Mouse (Mus musculus): ENCODE data around the gene Cd164. TPM values are rescaled to one million over a fixed set of nuclear protein-coding genes. Genes with fewer than 3 reads are reported as not detected.
A peak's percentile ranks its signal among the peaks of the same experiment; 100 is the strongest.

The Cd164 gene
- polyA plus RNA-seq, 1 experiment from 2014 or later, result 170 TPM

DNA sequence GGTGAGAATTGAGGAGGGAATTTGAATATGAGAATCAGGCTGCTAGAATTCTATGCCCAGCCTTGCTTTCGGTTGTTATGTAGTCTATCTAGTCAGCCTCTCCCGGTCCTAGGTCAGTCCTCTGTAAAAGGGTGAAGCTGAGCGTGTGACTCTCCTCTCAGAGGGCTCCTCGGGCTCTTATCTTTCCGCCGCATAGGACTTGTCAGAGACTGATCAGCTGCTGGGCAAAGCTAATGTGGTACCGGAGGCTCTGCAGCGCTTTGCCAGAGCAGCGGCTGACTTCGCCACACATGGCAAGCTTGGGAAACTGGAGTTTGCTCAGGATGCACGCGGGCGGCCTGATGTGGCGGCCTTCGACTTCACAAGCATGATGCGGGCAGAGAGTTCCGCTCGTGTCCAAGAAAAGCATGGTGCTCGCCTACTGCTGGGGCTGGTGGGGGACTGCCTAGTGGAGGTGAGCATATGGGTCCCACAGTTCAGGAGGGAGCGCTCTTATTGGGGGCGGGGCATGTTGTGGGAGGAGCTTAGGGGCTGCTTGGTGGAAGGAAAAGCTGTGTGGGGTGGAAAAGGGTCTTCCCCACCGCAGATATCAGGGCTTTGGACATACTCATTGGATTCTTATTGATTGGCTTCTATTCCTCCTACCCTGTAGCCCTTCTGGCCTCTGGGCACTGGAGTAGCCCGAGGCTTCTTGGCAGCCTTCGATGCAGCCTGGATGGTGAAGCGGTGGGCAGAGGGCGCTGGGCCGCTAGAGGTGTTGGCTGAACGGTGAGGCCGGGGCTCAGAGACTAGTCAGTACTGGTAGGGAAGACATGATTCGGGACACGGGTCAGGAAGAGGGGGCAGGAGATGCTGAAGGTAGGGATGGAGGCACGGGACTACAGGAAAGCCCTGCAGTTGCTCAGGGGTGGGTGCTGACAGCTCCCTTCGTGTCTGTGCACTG is 38.0 kb upstream of the Cd164 start:
- Histone ChIP-seq H3K27me3 (no peaks in the 10 kb centered on the region), H3K4me3 (replicated peaks) (no peak overlapping the region), H3K9me3 (no peaks in the 10 kb centered on the region), H3K27ac (no peak overlapping the region), H3K4me2 (no peak overlapping the region), H3K9ac (replicated peaks) (no peak overlapping the region), H3K4me1 (replicated peaks) (peaks cover 14% of the 10 kb centered on the region), H3K36me3 (peaks cover 78% of the 10 kb centered on the region)
- 63% methylated on average over 33 of the region's 33 CpGs for WGBS
- ATAC-seq (ENCODE audit: insufficient number of reproducible peaks, insufficient read depth, low FRiP score, low TSS enrichment, low read depth), result no peak

DNA sequence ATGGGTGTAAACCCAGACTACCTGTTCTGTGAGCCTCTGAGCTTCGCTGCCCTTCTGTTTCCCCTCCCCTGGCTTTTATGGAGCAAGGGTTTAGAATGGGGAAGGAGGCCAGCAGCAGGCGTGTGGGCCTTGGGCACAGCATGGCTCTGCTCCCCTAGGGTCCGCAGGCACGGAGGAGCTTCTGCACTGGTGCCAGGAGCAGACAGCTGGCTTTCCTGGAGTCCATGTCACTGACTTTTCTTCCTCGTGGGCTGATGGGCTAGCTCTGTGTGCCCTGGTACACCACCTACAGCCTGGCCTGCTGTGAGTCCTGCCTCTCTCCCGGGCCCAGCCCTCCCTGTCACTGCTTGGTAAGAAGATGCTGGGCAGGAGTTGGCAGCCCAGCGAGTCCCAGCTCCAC is 36.8 kb upstream of the Cd164 start:
- H3K36me3 ChIP-seq, result peaks cover 90% of the 10 kb centered on the region
- no peak overlapping the region for H3K27ac ChIP-seq
- H3K4me3 ChIP-seq (replicated peaks), result no peak overlapping the region
- no peaks in the 10 kb centered on the region for H3K9me3 ChIP-seq
- H3K27me3 ChIP-seq, result no peaks in the 10 kb centered on the region
- peaks cover 10% of the 10 kb centered on the region for H3K4me1 ChIP-seq (replicated peaks)
- H3K4me2 ChIP-seq, result no peak overlapping the region
- H3K9ac ChIP-seq (replicated peaks), result no peak overlapping the region
- WGBS, result 83% methylated on average over 7 of the region's 7 CpGs
- no peak for ATAC-seq (ENCODE audit: insufficient number of reproducible peaks, insufficient read depth, low FRiP score, low TSS enrichment, low read depth)

DNA sequence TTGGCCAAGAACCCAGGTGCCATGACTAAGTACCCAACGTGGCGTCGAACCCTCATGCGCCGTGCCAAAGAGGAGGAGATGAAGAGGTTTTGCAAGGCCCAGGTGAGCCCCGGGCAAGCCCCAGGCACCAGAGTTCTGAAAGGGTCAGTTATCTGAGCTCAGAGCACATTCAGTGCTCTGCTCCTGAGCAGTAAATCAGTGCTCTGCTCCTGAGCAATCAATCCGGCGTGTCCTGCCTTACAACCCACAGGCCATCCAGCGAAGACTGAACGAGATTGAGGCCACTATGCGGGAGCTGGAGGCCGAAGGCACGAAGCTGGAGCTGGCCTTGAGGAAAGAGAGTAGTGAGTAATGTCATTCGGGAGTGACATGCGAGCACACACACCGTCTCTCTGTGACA is 33.4 kb upstream of the Cd164 start:
- peaks cover 18% of the 10 kb centered on the region for H3K4me1 ChIP-seq (replicated peaks)
- no peak overlapping the region for H3K27ac ChIP-seq
- H3K36me3 ChIP-seq, result peaks cover 79% of the 10 kb centered on the region
- H3K9ac ChIP-seq (replicated peaks), result no peak overlapping the region
- no peak overlapping the region for H3K4me2 ChIP-seq
- 90% methylated on average over 16 of the region's 16 CpGs for WGBS
- H3K27me3 ChIP-seq, result no peaks in the 10 kb centered on the region
- no peak for ATAC-seq (ENCODE audit: insufficient number of reproducible peaks, insufficient read depth, low FRiP score, low TSS enrichment, low read depth)
- H3K4me3 ChIP-seq (replicated peaks), result no peak overlapping the region
- H3K9me3 ChIP-seq, result no peaks in the 10 kb centered on the region

DNA sequence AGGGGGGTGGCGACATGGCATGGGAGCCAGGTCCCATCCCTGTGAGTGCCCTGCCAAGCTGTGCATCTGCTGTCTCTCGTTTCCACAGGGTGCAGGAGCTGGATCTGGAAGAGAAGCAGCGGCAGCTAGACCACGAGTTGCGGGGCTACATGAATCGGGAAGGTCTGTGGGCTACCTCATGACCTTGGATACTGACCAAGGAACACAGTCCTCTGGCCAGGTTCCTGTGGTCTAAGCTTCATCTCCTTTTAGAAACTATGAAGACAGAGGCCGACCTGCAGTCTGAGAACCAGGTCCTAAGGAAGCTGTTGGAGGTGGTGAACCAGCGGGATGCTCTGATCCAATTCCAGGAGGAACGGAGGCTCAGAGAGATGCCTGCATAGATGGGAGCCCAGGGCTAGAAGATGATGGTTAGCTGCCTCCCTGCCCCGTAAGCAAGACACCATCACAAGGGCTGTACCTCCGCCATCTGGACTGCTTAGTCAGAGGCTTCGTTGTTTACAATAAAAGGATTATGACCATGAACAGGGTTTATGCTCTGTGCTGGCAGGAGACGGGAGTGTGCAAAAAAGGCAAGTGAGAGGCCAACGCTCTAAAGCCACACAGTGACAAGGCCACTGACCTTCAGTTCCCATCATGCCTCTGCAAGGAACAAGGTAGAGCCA is 32.6 kb upstream of the Cd164 start:
- Histone ChIP-seq H3K9ac (replicated peaks) (no peak overlapping the region), H3K36me3 (peaks cover 71% of the 10 kb centered on the region), H3K4me3 (replicated peaks) (no peak overlapping the region), H3K27me3 (no peaks in the 10 kb centered on the region), H3K4me1 (replicated peaks) (peaks cover 18% of the 10 kb centered on the region), H3K27ac (no peak overlapping the region), H3K9me3 (no peaks in the 10 kb centered on the region), H3K4me2 (no peak overlapping the region)
- no peak for ATAC-seq (ENCODE audit: insufficient number of reproducible peaks, insufficient read depth, low FRiP score, low TSS enrichment, low read depth)
- 84% methylated on average over 14 of the region's 14 CpGs for WGBS

DNA sequence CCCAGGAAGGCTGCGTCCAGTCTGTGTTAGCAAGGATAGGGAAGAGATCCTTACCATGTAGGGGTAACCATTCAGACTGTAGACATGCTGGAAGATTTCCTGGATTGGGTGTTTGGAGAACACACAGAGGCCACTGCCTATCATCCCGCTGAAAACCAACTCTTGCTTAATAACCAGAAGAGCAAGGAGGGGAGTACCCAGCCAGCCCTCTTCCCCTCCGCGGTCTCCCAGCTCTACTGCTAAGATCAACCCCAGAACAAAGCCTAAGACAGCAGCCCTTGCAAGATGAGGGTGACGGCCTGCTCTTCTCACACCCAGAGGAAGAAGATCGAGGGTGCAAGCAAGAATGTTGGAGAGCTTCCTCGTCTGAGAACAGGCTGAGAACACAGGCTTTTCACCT is 30.3 kb upstream of the Cd164 start:
- Histone ChIP-seq H3K4me2 (peak overlapping the region; percentile 98), H3K9me3 (no peaks in the 10 kb centered on the region), H3K4me1 (replicated peaks) (peaks cover 18% of the 10 kb centered on the region), H3K4me3 (replicated peaks) (peak overlapping the region; percentile 56), H3K27ac (no peak overlapping the region), H3K27me3 (no peaks in the 10 kb centered on the region), H3K9ac (replicated peaks) (peak overlapping the region; percentile 73), H3K36me3 (peaks cover 48% of the 10 kb centered on the region)
- WGBS, result 55% methylated on average over 7 of the region's 7 CpGs
- no peak for ATAC-seq (ENCODE audit: insufficient number of reproducible peaks, insufficient read depth, low FRiP score, low TSS enrichment, low read depth)

DNA sequence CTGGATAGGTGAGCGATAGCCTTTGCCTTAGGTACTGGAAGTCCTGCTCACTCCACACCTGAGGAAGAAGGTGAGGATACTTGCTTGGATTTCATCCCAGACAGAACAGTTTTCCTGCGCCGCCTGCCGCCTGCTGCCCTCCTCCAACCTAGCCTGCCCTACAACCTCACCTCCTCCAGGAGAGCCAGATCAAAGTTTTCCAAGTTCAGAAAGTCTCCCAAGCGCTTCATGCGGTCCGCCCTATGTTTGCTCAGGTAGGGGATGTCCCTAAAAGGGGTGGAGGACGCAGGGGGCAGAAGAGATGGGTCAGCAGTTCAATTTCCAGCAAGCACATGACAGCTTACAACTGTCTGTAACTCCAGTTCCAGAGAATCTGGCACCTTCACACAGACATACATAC is 29.9 kb upstream of the Cd164 start:
- H3K4me2 ChIP-seq, result peak overlapping the region; percentile 98
- ATAC-seq (ENCODE audit: insufficient number of reproducible peaks, insufficient read depth, low FRiP score, low TSS enrichment, low read depth), result no peak
- H3K4me3 ChIP-seq (replicated peaks), result peak overlapping the region; percentile 56
- peak overlapping the region; percentile 73 for H3K9ac ChIP-seq (replicated peaks)
- peaks cover 44% of the 10 kb centered on the region for H3K36me3 ChIP-seq
- peaks cover 18% of the 10 kb centered on the region for H3K4me1 ChIP-seq (replicated peaks)
- H3K27me3 ChIP-seq, result no peaks in the 10 kb centered on the region
- no peaks in the 10 kb centered on the region for H3K9me3 ChIP-seq
- H3K27ac ChIP-seq, result peak overlapping the region; percentile 85; the same call in 1 of the 2 replicates
- WGBS, result 23% methylated on average over 8 of the region's 8 CpGs

DNA sequence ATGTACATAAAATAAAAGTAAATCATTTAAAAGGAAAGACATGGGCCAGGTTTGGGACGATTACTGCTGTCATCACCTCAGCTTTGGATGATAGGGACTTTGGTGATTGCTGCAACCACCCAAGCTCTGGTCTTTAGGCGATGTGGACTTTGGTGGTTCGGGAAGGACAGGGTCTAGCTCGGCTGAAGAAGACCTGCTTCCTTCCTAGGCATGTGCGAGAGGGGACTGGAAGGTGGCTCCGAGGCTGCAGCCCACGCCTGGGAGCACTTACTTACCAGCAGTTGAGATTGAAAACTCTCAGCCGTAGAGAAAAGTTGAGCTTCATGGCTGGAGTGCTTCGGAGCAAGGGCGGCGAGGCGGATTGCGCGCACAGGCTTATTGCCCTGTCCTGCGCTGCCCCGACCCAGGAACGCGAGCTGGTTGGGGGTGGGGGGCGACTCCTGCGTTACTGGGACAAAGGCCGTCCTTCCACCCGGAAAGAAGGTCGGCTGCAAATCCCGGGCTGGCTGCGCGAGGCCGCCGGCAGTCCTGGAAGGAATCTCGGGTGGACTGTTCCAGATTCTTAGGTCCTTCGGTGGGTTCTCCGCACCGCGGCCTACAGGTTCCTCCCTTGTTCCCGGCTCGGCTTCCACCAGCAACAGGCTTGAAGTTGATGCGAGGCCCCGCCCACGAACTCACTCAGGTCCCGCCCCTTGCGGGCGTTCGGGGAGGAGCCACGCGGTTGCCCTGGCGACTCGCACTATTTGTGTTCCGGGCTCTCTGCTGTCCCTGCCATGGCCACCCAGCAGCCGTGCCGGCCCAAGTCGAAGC is 29.3 kb upstream of the Cd164 start, which contains the start of the genes Smpd2 and Ppil6:
Gene Smpd2, minus strand, starts transcription at position 662 of the 810 bp plus-strand sequence.
Gene Ppil6, plus strand, starts transcription at position 732 of the 810 bp plus-strand sequence.
- H3K9ac ChIP-seq (replicated peaks), result peak within 1 kb of the TSS; percentile 73
- peaks cover 18% of the 10 kb centered on the region for H3K4me1 ChIP-seq (replicated peaks)
- H3K27me3 ChIP-seq, result no peaks in the 10 kb centered on the region
- ATAC-seq (ENCODE audit: insufficient number of reproducible peaks, insufficient read depth, low FRiP score, low TSS enrichment, low read depth), result peak; percentile 93
- peak within 1 kb of the TSS; percentile 85 for H3K27ac ChIP-seq
- peak within 1 kb of the TSS; percentile 98 for H3K4me2 ChIP-seq
- no peaks in the 10 kb centered on the region for H3K9me3 ChIP-seq
- 1% methylated on average over 47 of the region's 50 CpGs for WGBS
- peak within 1 kb of the TSS; percentile 56 for H3K4me3 ChIP-seq (replicated peaks)
- peaks cover 38% of the 10 kb centered on the region for H3K36me3 ChIP-seq

DNA sequence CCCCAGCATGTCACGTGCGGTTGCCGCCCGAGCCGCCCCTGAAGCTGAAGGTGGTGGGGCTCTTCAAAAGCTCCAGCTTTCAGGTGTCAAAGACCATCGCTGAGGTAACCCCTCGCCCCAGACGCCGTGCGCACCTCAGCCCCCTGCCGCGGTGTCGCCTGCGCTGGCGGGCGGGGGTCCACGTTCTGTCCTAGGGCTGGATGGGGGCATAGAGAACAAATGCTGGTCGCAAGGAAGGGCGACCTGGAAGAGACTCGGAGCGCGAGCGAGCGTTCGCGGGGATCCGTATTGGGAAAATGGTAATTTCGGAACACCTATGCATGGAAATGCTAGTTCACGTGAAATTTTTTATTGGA is 28.7 kb upstream of the Cd164 start:
- Histone ChIP-seq H3K36me3 (peaks cover 32% of the 10 kb centered on the region), H3K9ac (replicated peaks) (peak overlapping the region; percentile 73), H3K27me3 (no peaks in the 10 kb centered on the region), H3K4me2 (peak overlapping the region; percentile 98), H3K4me3 (replicated peaks) (peak overlapping the region; percentile 56), H3K4me1 (replicated peaks) (peaks cover 18% of the 10 kb centered on the region), H3K27ac (peak overlapping the region; percentile 54), H3K9me3 (no peaks in the 10 kb centered on the region)
- peak; percentile 43; the same call in 1 of the 2 replicates for ATAC-seq (ENCODE audit: insufficient number of reproducible peaks, insufficient read depth, low FRiP score, low TSS enrichment, low read depth)
- WGBS, result 1% methylated on average over 29 of the region's 29 CpGs

DNA sequence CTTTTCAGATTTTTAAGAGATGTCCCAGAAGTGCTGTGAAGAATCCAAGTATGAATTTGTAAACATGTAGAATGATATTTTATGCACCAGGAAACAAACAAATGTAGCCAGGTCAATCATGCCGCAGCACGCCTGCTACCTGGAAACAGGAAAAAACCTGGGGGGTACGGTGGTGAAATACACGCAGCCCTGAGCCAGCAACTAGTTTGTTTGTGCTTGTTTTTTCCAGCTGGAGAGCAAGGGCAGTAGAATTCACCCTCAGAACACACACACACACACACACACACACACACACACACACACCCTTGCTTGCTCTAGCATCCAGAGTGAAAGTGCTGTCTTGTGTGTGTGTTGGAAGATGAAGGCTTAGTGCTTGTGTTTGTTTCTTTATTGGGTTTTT is 28.1 kb upstream of the Cd164 start:
- Histone ChIP-seq H3K9ac (replicated peaks) (no peak overlapping the region), H3K36me3 (peaks cover 26% of the 10 kb centered on the region), H3K27me3 (no peaks in the 10 kb centered on the region), H3K4me3 (replicated peaks) (no peak overlapping the region), H3K4me1 (replicated peaks) (peaks cover 18% of the 10 kb centered on the region), H3K4me2 (no peak overlapping the region; the same call in 1 of the 2 replicates), H3K27ac (no peak overlapping the region), H3K9me3 (no peaks in the 10 kb centered on the region)
- 44% methylated on average over 4 of the region's 4 CpGs for WGBS
- no peak for ATAC-seq (ENCODE audit: insufficient number of reproducible peaks, insufficient read depth, low FRiP score, low TSS enrichment, low read depth)

DNA sequence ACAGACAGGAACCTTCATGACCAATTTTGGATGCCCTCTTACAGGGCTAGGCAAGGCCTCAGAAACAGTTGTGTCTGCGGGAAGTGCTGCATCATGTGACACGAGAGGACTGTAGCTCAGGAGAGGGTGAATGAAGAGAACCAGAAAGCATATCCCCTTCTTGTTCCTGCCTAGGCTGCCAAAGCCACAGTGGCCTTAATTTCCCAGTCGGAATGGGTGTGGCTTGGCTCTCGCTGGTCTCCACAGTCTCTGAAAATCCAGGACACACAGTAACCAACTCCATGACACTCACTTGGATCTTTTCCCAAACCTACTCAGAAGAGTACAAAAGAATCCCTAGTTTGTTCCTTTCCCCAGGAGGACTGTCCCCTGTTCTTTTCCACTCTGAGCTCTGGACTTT is 18.3 kb upstream of the Cd164 start:
- H3K4me1 ChIP-seq (replicated peaks), result no peaks in the 10 kb centered on the region
- no peaks in the 10 kb centered on the region for H3K36me3 ChIP-seq
- no peak overlapping the region for H3K9ac ChIP-seq (replicated peaks)
- no peaks in the 10 kb centered on the region for H3K9me3 ChIP-seq
- 76% methylated on average over 4 of the region's 4 CpGs for WGBS
- no peak overlapping the region for H3K27ac ChIP-seq
- H3K27me3 ChIP-seq, result no peaks in the 10 kb centered on the region
- ATAC-seq (ENCODE audit: insufficient number of reproducible peaks, insufficient read depth, low FRiP score, low TSS enrichment, low read depth), result no peak
- H3K4me2 ChIP-seq, result no peak overlapping the region
- H3K4me3 ChIP-seq (replicated peaks), result no peak overlapping the region

DNA sequence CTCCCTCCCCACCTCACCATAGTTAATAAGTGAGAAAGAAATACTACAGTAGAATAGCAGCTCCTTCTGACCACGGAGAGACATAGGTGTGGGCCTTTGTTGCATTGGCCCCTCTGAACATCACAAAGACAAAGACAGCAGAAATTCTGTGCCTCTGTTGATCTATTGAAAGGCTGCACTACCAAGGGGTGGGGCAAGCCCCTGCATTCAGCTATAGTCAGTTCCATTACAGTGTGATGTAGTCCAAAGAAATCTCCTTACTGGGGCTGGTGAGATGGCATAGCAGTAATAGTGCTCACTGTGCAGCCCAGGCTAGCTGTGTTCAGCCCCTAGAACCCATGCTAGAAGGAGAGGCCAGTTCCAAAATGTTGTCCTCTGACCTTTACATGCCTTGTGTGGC is 14.2 kb upstream of the Cd164 start:
- H3K4me2 ChIP-seq, result no peak overlapping the region
- H3K27ac ChIP-seq, result no peak overlapping the region
- H3K4me1 ChIP-seq (replicated peaks), result no peaks in the 10 kb centered on the region
- H3K27me3 ChIP-seq, result no peaks in the 10 kb centered on the region
- no peaks in the 10 kb centered on the region for H3K36me3 ChIP-seq
- no peak for ATAC-seq (ENCODE audit: insufficient number of reproducible peaks, insufficient read depth, low FRiP score, low TSS enrichment, low read depth)
- WGBS, result 92% methylated on average over 1 of the region's 1 CpGs
- H3K9me3 ChIP-seq, result no peaks in the 10 kb centered on the region
- no peak overlapping the region for H3K4me3 ChIP-seq (replicated peaks)
- H3K9ac ChIP-seq (replicated peaks), result no peak overlapping the region

Measured in limb, embryonic 12.5 days (tissue).